Mouse (Mus musculus) ES-E14 (cell line): Measurements from ENCODE around the gene Dach1. TPM values are rescaled to one million over a fixed set of nuclear protein-coding genes. Genes with fewer than 3 reads are reported as not detected.

Source experiments
- DNase-seq: peaks from one replicate; pipeline ENCODE4 v3.0.0-alpha.2; 2013; ENCODE audit warnings: low read depth, low spot score
- H3K27ac ChIP-seq: 2 replicates; pipeline ENCODE4 v1.5.1; 2012; ENCODE audit warnings: low read depth, mild to moderate bottlenecking, low read length, moderate library complexity, mixed read lengths; ENCODE audit not compliant: poor library complexity, insufficient read depth, severe bottlenecking
- H3K36me3 ChIP-seq: 2 replicates; pipeline ENCODE4 v1.6.1; 2012; ENCODE audit warnings: mild to moderate bottlenecking, low read length, moderate library complexity, mixed read lengths; ENCODE audit not compliant: control insufficient read depth, poor library complexity, insufficient read depth, severe bottlenecking
- H3K4me1 ChIP-seq, 2 experiments: fragments of 150-350 bp in 1 of 2; sonication (generic) in 1 of 2; 2 replicates each; pipeline ENCODE4 v1.6.1; 2012; ENCODE audit warnings: low read length in 2 of 2, mild to moderate bottlenecking in 1 of 2, mixed read lengths in 1 of 2; ENCODE audit not compliant: control insufficient read depth in 2 of 2, insufficient read depth in 2 of 2, poor library complexity in 1 of 2
- H3K4me3 ChIP-seq, 2 experiments: fragments of 150-350 bp in 1 of 2; sonication (generic) in 1 of 2; 2 replicates each; pipeline ENCODE4 v1.5.1; 2012; ENCODE audit warnings: low read length in 2 of 2, low read depth in 1 of 2, mild to moderate bottlenecking in 1 of 2, mixed read lengths in 1 of 2; ENCODE audit not compliant: insufficient read depth in 1 of 2, poor library complexity in 1 of 2, severe bottlenecking in 1 of 2
- H3K9ac ChIP-seq: 2 replicates; pipeline ENCODE4 v1.6.1; 2012; ENCODE audit warnings: low read depth, mild to moderate bottlenecking, low read length, mixed read lengths; ENCODE audit not compliant: poor library complexity, insufficient read depth, severe bottlenecking
- H3K9me3 ChIP-seq: fragments of 150-350 bp; sonication (generic); 2 replicates; pipeline ENCODE4 v1.6.1; 2012; ENCODE audit warnings: low read depth, mild to moderate bottlenecking, low read length; ENCODE audit not compliant: control insufficient read depth, insufficient read depth
- CHD2 ChIP-seq: IDR thresholded peaks from 2 replicates; pipeline ENCODE4 v1.6.1; 2014; ENCODE audit warnings: mild to moderate bottlenecking, low read depth, low read length, inconsistent platforms
- HCFC1 ChIP-seq: IDR thresholded peaks from 2 replicates; pipeline ENCODE4 v1.6.1; 2012; ENCODE audit warnings: low read length, inconsistent platforms, borderline replicate concordance; ENCODE audit not compliant: insufficient read depth
- MAFK ChIP-seq: IDR thresholded peaks from 2 replicates; pipeline ENCODE4 v1.6.1; 2014; ENCODE audit warnings: mild to moderate bottlenecking, low read depth, low read length, inconsistent platforms; ENCODE audit not compliant: insufficient read depth
- ZC3H11A ChIP-seq: IDR thresholded peaks from 2 replicates; pipeline ENCODE4 v1.6.1; 2012; ENCODE audit warnings: low read depth, mild to moderate bottlenecking, inconsistent platforms, low read length, borderline replicate concordance
- ZNF384 ChIP-seq: IDR thresholded peaks from 2 replicates; pipeline ENCODE4 v1.6.1; 2012; ENCODE audit warnings: low read depth, low read length, inconsistent platforms
- in situ Hi-C, 2 experiments: fragments of 600-800 bp; cut with MboI; formaldehyde crosslinking; loops; one replicate each; pipeline ENCODE4 v1.15.1; 2025; ENCODE audit warnings: low sequenced_read_pairs in 2 of 2, inconsistent platforms in 1 of 2; ENCODE audit not compliant: unreplicated experiment in 2 of 2
- total RNA-seq: library from RNA; depleted of rRNA; stranded (reverse); fragments of 300-350 nt; gene quantifications from 2 replicates; pipeline ENCODE4 v1.2.3, GENCODE M21; 2012

Gene Dach1
- total RNA-seq, 1 experiment, result 0.09 TPM

GRCm38 (mm10) chr14:98123032-98123431 lies 46.5 kb downstream of the Dach1 start:
- no peaks in the 10 kb centered on the region for H3K4me1 ChIP-seq
- DNase-seq, result no peak
- no peak overlapping the region for H3K4me3 ChIP-seq
- no peaks in the 10 kb centered on the region for H3K9me3 ChIP-seq
- in situ Hi-C loops, result no loop called here
- H3K9ac ChIP-seq, result no peak overlapping the region
- no peaks in the 10 kb centered on the region for H3K36me3 ChIP-seq
- TF ChIP-seq CHD2 (no peak), HCFC1 (no peak), MAFK (no peak), ZNF384 (no peak), ZC3H11A (no peak)
- H3K27ac ChIP-seq, result no peak overlapping the region

GRCm38 (mm10) chr14:98116627-98117026 lies 52.9 kb downstream of the Dach1 start:
- no peaks in the 10 kb centered on the region for H3K36me3 ChIP-seq
- no peak overlapping the region for H3K9ac ChIP-seq
- H3K4me1 ChIP-seq, result no peaks in the 10 kb centered on the region
- TF ChIP-seq ZC3H11A, result no peak
- TF ChIP-seq MAFK, result no peak
- TF ChIP-seq CHD2, result no peak
- no peak for TF ChIP-seq HCFC1
- TF ChIP-seq ZNF384, result no peak
- no peak overlapping the region for H3K27ac ChIP-seq
- in situ Hi-C loops, result no loop called here
- no peak overlapping the region for H3K4me3 ChIP-seq
- H3K9me3 ChIP-seq, result no peaks in the 10 kb centered on the region
- no peak for DNase-seq

- DNase-seq, result no peak
- no peak overlapping the region for H3K9ac ChIP-seq
- H3K27ac ChIP-seq, result no peak overlapping the region
- no peaks in the 10 kb centered on the region for H3K9me3 ChIP-seq
- H3K36me3 ChIP-seq, result no peaks in the 10 kb centered on the region
- no peaks in the 10 kb centered on the region for H3K4me1 ChIP-seq
- in situ Hi-C loops, result no loop called here
- H3K4me3 ChIP-seq, result no peak overlapping the region
- no peak for TF ChIP-seq ZC3H11A
- no peak for TF ChIP-seq ZNF384
- no peak for TF ChIP-seq MAFK
- TF ChIP-seq HCFC1, result no peak
- no peak for TF ChIP-seq CHD2
Observed at GRCm38 (mm10) chr14:98113106-98113505, 56.5 kb downstream of the Dach1 start.

- TF ChIP-seq HCFC1 (no peak), MAFK (no peak), CHD2 (no peak), ZC3H11A (no peak), ZNF384 (no peak)
- Histone ChIP-seq H3K4me3 (no peak overlapping the region), H3K9me3 (no peaks in the 10 kb centered on the region), H3K36me3 (no peaks in the 10 kb centered on the region), H3K9ac (no peak overlapping the region), H3K27ac (no peak overlapping the region), H3K4me1 (no peaks in the 10 kb centered on the region)
- DNase-seq, result no peak
- in situ Hi-C loops, result no loop called here
Observed at GRCm38 (mm10) chr14:98109929-98110328, 59.6 kb downstream of the Dach1 start.

GRCm38 (mm10) chr14:98108764-98109163 lies 60.8 kb downstream of the Dach1 start:
- Histone ChIP-seq H3K4me3 (no peak overlapping the region), H3K9me3 (no peaks in the 10 kb centered on the region), H3K27ac (no peak overlapping the region), H3K36me3 (no peaks in the 10 kb centered on the region), H3K4me1 (no peaks in the 10 kb centered on the region), H3K9ac (no peak overlapping the region)
- DNase-seq, result no peak
- in situ Hi-C loops, result no loop called here
- TF ChIP-seq ZNF384 (no peak), CHD2 (no peak), HCFC1 (no peak), ZC3H11A (no peak), MAFK (no peak)
